Mouse (Mus musculus) midbrain, embryonic 11.5 days (tissue): ENCODE results near the gene Enpp7. TPM values are rescaled to one million over a fixed set of nuclear protein-coding genes. Genes with fewer than 3 reads are reported as not detected.

Experiments used
- ATAC-seq: fragments of 200-750 bp; cut with Nextera tagmentation; 2 replicates; pipeline ENCODE4 v1.8.0; 2017; ENCODE audit warnings: moderate TSS enrichment, moderate library complexity; ENCODE audit not compliant: low FRiP score
- DNase-seq: peaks from one replicate; pipeline ENCODE4 v3.0.0; 2015; ENCODE audit warnings: low spot score; ENCODE audit errors: missing footprints
- H3K27ac ChIP-seq: fragments of 300-500 bp; sonication (generic); 2 replicates; pipeline ENCODE4 v1.5.1; 2014; ENCODE audit warnings: low read depth, low read length
- H3K27me3 ChIP-seq: fragments of 300-500 bp; sonication (generic); 2 replicates; pipeline ENCODE4 v1.6.1; 2014; ENCODE audit warnings: mild to moderate bottlenecking, low read length, moderate library complexity, mixed read lengths; ENCODE audit not compliant: control insufficient read depth, insufficient read depth
- H3K36me3 ChIP-seq: fragments of 300-500 bp; sonication (generic); 2 replicates; pipeline ENCODE4 v1.6.1; 2014; ENCODE audit warnings: mild to moderate bottlenecking, low read length, moderate library complexity, mixed read lengths; ENCODE audit not compliant: control insufficient read depth, insufficient read depth
- H3K4me1 ChIP-seq: fragments of 300-500 bp; sonication (generic); 2 replicates; pipeline ENCODE4 v1.6.1; 2014; ENCODE audit warnings: low read length; ENCODE audit not compliant: control insufficient read depth, insufficient read depth
- H3K4me2 ChIP-seq: fragments of 300-500 bp; sonication (generic); 2 replicates; pipeline ENCODE4 v1.6.1; 2014; ENCODE audit warnings: mild to moderate bottlenecking, moderate library complexity
- H3K4me3 ChIP-seq: fragments of 300-500 bp; sonication (generic); 2 replicates; pipeline ENCODE4 v1.5.1; 2014; ENCODE audit warnings: low read depth, low read length
- H3K9ac ChIP-seq: fragments of 300-500 bp; sonication (generic); 2 replicates; pipeline ENCODE4 v1.6.1; 2014; ENCODE audit warnings: low read length
- H3K9me3 ChIP-seq: fragments of 300-500 bp; sonication (generic); 2 replicates; pipeline ENCODE4 v1.6.1; 2016; ENCODE audit warnings: low read length; ENCODE audit not compliant: control insufficient read depth
- WGBS: fragments of 180-500 bp; shearing (Covaris S2); extraction: QIAGEN DNeasy Blood & Tissue Kit; methylation state at CpG from one replicate; pipeline ENCODE4 v1.1.7; 2014; 5-methylcytosine and 5-hydroxymethylcytosine counted together
- polyA plus RNA-seq: library from polyadenylated mRNA; unstranded; fragments of >200 nt; fragmentation: Nextera tagmentation; extraction: Ambion mirVana; gene quantifications from 2 replicates; pipeline ENCODE4 v1.2.1, GENCODE M21; 2014

Enpp7 gene
- polyA plus RNA-seq, 1 experiment from 2014 or later: not detected

- H3K9me3 ChIP-seq: no peaks in the 10 kb centered on the region
- H3K4me2 ChIP-seq: no peak overlapping the region
- no peak for DNase-seq
- no peaks in the 10 kb centered on the region for H3K36me3 ChIP-seq
- peaks cover 16% of the 10 kb centered on the region for H3K4me1 ChIP-seq
- no peak overlapping the region for H3K4me3 ChIP-seq
- H3K9ac ChIP-seq: no peak overlapping the region
- no peak for ATAC-seq
- H3K27ac ChIP-seq: no peak overlapping the region
- 72% methylated on average over 4 of the region's 4 CpGs for WGBS
- peaks cover 12% of the 10 kb centered on the region for H3K27me3 ChIP-seq
These were observed 13.6 kb downstream of the Enpp7 start for GRCm38 (mm10) chr11:119001493-119002128.

DNA sequence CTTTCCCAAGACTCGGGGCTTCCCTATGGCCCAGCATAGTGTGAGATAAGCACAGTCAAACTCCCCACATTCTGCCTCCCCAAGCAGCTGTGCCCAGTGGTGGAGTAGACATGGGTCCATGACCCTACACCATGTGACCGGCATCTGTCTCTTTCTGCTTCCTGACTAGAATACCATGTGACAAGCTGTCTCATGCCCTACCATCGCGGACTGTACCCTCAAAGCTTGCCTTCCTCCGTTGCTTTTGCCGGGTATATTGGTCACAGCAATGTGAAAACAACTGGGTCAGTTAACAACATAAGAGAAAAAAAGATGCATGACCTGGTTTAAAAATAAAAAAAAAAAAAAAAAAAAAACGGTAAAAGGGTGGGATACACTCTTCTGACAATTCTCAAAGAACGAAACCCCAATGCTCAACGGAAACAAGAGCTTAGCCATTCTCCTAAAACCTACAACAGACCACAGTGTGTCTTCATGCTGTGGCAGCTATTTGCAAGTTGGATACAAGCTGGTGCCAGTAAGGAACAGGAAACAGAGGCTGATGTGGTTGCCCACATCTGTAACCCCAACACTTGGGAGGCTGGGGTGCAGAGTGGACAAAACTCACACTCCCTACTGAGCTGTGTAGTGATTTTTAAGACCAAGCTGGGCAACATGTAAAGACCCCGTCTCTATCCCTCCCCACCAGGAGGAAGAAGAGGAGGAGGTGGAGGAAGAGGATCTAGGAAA lies 17.7 kb downstream of the Enpp7 start:
- 90% methylated on average over 10 of the region's 10 CpGs for WGBS
- ATAC-seq (no peak), DNase-seq (no peak)
- Histone ChIP-seq H3K9me3 (no peaks in the 10 kb centered on the region), H3K4me1 (0 out of 2 replicates have a peak, but pooled peaks cover 2% of the 10 kb centered on the region), H3K4me2 (no peak overlapping the region), H3K36me3 (no peaks in the 10 kb centered on the region), H3K27me3 (no peaks in the 10 kb centered on the region), H3K27ac (no peak overlapping the region), H3K4me3 (no peak overlapping the region), H3K9ac (no peak overlapping the region)

GRCm38 (mm10) chr11:119006462-119006861 lies 18.5 kb downstream of the Enpp7 start:
- no peak overlapping the region for H3K9ac ChIP-seq
- DNase-seq (no peak), ATAC-seq (no peak)
- 70% methylated on average over 3 of the region's 3 CpGs for WGBS
- no peak overlapping the region for H3K4me2 ChIP-seq
- H3K4me3 ChIP-seq: no peak overlapping the region
- no peaks in the 10 kb centered on the region for H3K9me3 ChIP-seq
- H3K4me1 ChIP-seq: 0 out of 2 replicates have a peak, but pooled peaks cover 2% of the 10 kb centered on the region
- no peaks in the 10 kb centered on the region for H3K36me3 ChIP-seq
- no peak overlapping the region for H3K27ac ChIP-seq
- no peaks in the 10 kb centered on the region for H3K27me3 ChIP-seq

DNA sequence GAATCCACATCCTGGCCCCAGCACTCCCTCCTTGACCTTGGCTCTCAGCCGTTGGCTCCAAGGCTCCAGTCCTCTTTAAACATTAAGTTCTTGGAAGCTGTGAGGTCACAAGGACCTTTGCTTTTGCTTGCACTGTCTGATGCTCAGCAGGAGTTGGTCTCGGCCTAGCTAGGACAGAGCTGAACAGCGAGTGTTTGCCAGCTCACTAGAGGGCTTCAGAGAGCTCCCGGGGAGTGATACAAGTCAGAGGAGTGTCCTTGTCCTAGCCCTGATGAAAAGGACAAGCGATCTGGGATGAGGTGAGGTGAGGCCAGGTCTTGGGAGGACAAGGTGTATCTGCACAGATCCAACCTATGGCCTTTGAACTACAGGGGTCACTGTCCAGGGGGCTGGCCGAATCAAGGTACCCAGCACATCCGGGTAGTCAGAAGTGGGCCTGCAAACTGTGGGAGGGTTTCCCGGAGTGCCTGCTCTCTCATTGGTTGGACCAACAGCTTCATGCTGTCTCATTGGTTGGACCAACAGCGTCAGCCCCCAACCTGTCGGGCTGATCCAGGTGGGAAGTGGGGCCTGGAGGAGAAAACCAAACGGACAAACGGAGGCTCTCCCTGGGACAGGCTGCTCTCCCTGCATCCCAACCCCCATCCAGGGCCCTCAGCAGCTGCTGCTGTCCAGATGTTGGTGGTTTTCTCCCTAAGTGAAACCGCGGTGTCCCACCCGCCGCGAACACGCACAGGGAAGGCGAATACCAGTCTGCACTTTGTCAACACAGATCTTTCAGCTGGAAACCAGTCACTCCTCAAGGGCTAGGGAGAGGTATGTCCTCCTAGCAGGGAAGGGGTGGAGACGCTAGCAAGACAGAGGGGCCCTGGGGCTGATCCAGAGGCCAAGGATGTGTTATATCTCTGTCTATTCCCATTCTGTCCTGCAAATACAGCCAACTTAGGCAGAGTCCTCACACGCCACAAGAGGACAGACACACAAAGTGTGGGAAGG lies 19.8 kb downstream of the Enpp7 start:
- ATAC-seq (peak; percentile 44; the same call in 1 of the 2 replicates), DNase-seq (peak; percentile 91)
- Histone ChIP-seq H3K27me3 (no peaks in the 10 kb centered on the region), H3K4me1 (0 out of 2 replicates have a peak, but pooled peaks cover 2% of the 10 kb centered on the region), H3K4me3 (peak overlapping the region; percentile 7; the same call in 1 of the 2 replicates), H3K4me2 (peak overlapping the region; percentile 33), H3K9me3 (no peaks in the 10 kb centered on the region), H3K36me3 (no peaks in the 10 kb centered on the region), H3K9ac (no peak overlapping the region), H3K27ac (no peak overlapping the region)
- WGBS: 16% methylated on average over 21 of the region's 21 CpGs

DNA sequence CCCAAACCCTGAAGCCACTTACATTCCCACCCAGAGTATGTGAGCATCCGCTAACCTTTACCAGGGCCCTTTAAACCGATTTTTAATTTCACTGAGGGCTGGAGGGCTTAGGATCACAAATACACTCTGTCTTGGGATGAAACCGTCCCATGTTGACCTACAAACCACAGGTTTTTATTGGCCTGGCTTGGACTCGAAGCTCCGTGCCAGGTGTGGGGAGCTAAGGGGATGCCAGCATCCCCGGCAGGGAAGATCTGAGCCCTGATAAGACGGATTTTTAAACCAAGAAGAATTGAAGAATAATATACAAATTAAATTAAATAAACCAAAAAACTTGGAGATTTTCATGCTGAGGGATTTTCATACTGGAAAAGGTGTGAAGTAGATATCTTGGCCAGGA lies 26.5 kb downstream of the Enpp7 start:
- 88% methylated on average over 7 of the region's 7 CpGs for WGBS

DNA sequence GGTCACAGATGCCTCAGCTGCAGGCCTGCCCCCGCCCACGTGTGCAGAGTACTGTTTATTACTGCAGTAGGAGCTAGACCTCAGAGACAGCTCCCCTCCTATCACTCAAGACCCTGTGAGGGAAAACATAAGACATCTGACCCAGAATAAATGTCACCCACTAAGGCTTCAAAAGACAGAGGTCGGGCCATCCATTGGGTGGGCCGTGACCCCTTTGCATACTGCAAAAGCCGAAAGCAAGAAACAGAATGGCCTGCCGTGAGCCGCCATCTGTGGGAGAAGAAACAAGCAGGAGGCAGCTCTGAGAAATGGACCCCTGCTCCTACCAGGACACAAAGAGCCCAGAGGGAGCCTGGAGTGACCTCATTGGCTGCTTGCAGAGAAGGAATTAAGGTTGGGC lies 29.5 kb downstream of the Enpp7 start:
- Histone ChIP-seq H3K4me3 (no peak overlapping the region), H3K27ac (no peak overlapping the region), H3K4me1 (no peaks in the 10 kb centered on the region; the same call in 1 of the 2 replicates), H3K36me3 (no peaks in the 10 kb centered on the region), H3K9me3 (no peaks in the 10 kb centered on the region), H3K27me3 (peaks cover 3% of the 10 kb centered on the region; the same call in 1 of the 2 replicates), H3K9ac (no peak overlapping the region), H3K4me2 (no peak overlapping the region)
- no peak for DNase-seq
- no peak for ATAC-seq
- 39% methylated on average over 7 of the region's 7 CpGs for WGBS

More for the DNA sequence above, 26.5 kb downstream of the Enpp7 start:
- Histone ChIP-seq H3K4me2 (no peak overlapping the region), H3K4me1 (no peaks in the 10 kb centered on the region), H3K9ac (no peak overlapping the region), H3K36me3 (no peaks in the 10 kb centered on the region), H3K27me3 (no peaks in the 10 kb centered on the region), H3K27ac (no peak overlapping the region), H3K9me3 (no peaks in the 10 kb centered on the region), H3K4me3 (no peak overlapping the region)
- no peak for ATAC-seq
- DNase-seq: no peak

DNA sequence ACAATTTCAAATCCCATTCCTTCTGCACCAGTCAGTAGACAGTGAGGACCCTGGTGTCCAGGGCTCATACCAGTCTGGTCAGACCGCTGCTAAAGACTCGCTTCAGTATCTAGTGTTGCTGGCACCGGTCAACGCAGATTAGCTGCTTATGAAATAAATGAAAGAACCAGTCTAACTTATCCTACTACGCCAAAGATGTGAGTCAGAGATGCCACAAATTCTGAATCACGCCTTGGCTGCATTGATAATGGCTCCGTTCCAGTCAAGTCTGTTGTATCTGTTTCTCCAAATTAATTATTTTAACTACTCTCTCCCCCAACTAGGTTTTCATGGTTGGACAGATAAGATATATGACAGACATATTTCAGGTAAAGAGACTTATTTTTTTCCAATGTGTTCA lies 33.2 kb downstream of the Enpp7 start:
- WGBS: 95% methylated on average over 7 of the region's 7 CpGs
- ATAC-seq (no peak), DNase-seq (no peak)
- Histone ChIP-seq H3K27me3 (peaks cover 3% of the 10 kb centered on the region; the same call in 1 of the 2 replicates), H3K27ac (no peak overlapping the region), H3K4me2 (no peak overlapping the region), H3K9me3 (no peaks in the 10 kb centered on the region), H3K4me1 (peaks cover 22% of the 10 kb centered on the region), H3K9ac (no peak overlapping the region), H3K36me3 (peaks cover 1% of the 10 kb centered on the region), H3K4me3 (no peak overlapping the region)

GRCm38 (mm10) chr11:119022068-119022894 lies 34.3 kb downstream of the Enpp7 start:
- peaks cover 28% of the 10 kb centered on the region for H3K4me1 ChIP-seq
- peak overlapping the region; percentile 53; the same call in 1 of the 2 replicates for H3K27ac ChIP-seq
- H3K9me3 ChIP-seq: no peaks in the 10 kb centered on the region
- WGBS: 6% methylated on average over 42 of the region's 42 CpGs
- H3K4me3 ChIP-seq: peak overlapping the region; percentile 75
- ATAC-seq (no peak), DNase-seq (no peak)
- peak overlapping the region; percentile 94 for H3K4me2 ChIP-seq
- H3K36me3 ChIP-seq: peaks cover 11% of the 10 kb centered on the region
- peaks cover 3% of the 10 kb centered on the region; the same call in 1 of the 2 replicates for H3K27me3 ChIP-seq
- peak overlapping the region; percentile 93 for H3K9ac ChIP-seq
